Mouse (Mus musculus): Measurements from ENCODE around the gene Hormad2. TPM values are rescaled to one million over a fixed set of nuclear protein-coding genes. Genes with fewer than 3 reads are reported as not detected.

Hormad2 gene
- total RNA-seq (2015; ENCODE audit: low replicate concordance) (not detected in 2 replicates), total RNA-seq (2017; ENCODE audit: low replicate concordance) (not detected in 2 replicates)

DNA sequence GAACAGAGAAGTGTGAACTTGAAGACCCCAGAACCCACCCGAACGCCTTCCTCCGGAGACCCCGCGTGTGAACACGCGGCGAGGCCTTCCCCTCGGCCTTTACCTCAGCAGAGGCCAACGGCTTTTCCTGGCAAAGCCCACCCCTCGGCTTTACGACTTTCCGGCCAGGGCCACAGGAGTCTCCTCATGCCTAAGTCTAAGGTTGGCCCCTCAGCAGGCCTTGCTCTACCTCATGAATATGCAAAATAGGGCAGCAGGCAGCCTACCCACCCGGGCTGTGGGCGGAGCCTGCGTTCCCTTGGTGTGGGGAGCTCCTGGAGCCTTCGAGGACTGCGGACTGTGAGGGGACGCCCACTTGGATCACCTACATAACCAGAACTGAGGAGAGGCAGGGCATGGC lies at the start of gene Hormad2:
Hormad2 (minus strand) TSS at position 128 of the 400 bp plus-strand sequence.
- ATAC-seq (replicated peaks; ENCODE audit: low FRiP score, poor library complexity, severe bottlenecking): no peak

DNA sequence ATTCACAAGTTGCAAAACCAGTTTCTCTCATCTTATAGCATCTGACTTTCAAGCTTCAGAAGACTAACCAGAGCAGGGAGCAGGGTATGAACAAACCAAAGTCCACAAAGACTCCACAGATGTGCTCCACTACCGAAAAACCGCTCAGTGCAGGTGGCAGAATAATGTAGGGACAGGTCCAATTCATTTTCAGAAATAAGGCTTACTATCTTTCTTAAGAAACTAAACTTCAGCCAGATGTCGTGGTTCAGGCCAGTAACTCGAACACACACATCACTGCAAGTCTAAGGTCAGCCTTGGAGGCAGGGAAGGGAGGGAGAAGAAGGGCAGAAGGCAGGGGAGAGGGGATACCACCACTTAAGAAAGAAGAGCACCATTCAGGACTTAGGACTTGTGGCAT lies 48.3 kb upstream of the Hormad2 start:
- ATAC-seq (replicated peaks; ENCODE audit: low FRiP score, poor library complexity, severe bottlenecking): no peak

DNA sequence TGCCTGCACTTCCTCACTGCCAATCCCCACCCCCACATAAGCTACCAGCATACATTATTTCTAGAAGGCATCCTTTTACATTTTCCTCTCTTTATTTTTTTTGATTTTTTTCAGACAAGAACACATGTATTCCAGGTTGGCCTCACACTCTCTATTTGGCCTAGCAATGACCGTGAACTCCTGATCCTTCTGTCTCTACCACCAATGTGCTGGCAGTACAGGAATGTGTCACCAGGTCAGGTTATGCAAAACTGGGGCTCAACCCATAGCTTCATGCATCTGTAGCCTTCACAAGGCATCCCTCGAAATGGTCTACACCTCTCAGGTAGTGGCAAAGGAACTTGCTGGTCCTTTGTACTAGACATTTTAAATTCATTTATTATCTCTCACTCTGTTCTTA lies 47.9 kb upstream of the Hormad2 start:
- ATAC-seq (replicated peaks; ENCODE audit: low FRiP score, poor library complexity, severe bottlenecking): no peak

DNA sequence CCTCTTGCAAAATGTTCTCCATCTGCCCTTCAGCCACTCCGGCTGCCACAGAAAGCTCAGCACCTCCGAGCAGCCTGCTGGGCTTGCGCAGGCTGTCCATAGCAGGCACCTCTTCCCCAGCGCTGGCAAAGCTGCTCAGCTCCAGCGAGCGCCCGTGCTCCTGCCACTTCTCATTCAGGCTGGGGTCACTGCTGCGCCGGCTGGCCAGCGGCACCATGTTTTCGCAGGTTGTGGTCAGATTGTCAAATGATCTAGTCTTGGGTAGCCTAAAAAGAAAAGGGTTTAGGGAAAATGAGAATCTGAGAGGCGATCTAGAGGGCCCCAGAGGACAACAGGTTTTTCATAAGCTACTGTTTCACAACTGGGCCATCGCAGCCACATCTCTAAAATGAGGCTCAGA lies 47.5 kb upstream of the Hormad2 start:
- no peak for ATAC-seq (replicated peaks; ENCODE audit: low FRiP score, poor library complexity, severe bottlenecking)

DNA sequence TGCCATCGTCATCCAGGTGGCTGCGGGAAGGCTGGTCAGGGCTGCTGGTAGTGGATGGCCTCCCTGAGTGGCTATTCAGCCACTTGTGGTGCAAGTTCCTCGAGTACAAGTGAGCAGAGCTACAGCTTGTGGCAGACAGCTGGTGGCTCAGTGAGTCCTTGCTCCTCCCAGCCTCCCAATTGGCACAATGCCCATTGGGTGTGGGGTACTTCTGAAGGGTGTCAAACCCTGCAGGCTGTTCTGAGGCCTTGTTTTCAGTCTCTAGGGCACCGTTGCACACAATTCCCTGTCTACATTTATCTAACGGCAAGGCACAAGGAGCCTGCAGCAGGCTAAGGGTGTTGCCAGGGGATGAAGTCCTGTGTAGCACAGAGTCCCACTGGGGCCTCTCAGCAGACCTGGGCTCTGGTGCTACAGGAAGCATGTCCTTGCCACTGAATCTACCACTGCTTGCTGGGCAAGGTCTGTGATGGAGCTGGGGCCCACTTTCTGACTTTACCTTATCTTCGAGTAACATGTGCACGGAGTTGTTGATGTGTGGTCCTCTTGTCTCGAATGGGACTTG lies 46.6 kb upstream of the Hormad2 start:
- peak; percentile 44 for ATAC-seq (replicated peaks; ENCODE audit: low FRiP score, poor library complexity, severe bottlenecking)

DNA sequence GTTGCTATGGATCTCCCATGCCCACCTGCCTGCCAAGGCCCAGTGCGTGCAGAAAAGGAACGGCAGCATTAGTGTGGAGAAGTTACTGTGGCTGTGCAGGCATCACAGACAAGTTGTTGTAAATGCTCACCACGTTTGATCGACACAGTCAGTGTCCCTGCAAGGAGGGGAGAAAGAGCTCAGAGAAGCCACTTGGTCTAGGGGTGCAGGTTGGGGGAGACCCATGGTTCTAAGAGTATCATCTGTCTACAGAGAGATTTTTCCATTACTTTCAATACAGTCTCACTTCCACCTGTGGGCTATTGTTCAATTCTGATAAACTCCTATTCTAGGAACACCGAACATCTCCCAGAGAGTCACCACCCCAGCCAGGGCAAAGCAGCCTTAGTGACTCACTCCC lies 43.6 kb upstream of the Hormad2 start:
- no peak for ATAC-seq (replicated peaks; ENCODE audit: low FRiP score, poor library complexity, severe bottlenecking)

DNA sequence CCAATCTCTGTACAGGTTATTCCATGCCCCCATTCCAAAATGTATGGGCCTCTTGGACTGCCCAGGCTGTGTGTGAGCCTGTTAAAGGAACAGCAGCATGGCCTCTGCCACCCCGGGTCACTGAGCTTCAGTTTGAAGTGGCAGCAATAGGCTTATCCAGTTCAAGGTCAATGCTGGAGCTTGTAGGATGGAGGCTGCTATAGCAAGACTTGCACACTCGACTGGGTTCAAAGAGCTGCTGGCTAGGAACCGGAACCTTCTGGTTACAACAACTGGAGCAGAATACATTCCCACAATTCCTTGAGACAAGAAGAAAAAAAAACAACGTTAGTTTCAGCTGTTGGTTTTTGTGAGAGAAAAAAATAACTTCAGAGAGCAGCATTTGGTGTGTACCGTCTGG lies 41.7 kb upstream of the Hormad2 start:
- ATAC-seq (replicated peaks; ENCODE audit: low FRiP score, poor library complexity, severe bottlenecking): no peak

DNA sequence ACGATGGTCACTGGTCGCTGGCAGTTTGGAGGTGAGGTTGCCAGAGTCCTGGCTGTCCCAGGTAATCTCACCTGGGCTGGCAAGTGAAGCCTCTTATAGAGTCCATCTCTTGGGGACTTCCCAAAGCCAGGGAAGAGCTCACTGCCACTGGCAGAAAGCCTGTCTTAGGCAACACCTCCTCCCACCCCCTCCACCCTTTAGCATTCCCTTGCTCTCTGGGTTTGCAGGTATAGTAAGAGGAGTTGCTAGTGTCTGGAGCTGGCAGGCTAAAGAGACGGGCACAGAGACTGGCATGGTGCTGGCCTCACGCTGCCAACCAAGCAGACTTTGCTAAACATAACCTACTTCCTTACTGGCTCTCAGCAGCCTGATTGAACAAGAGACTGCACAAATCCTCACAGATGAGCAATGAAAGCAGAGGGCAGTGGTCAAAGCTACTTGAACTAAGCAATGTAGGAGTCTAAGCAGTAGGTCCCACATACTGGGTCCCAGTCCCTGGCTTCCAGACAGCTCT lies 35.3 kb upstream of the Hormad2 start:
- ATAC-seq (replicated peaks; ENCODE audit: low FRiP score, poor library complexity, severe bottlenecking): no peak

DNA sequence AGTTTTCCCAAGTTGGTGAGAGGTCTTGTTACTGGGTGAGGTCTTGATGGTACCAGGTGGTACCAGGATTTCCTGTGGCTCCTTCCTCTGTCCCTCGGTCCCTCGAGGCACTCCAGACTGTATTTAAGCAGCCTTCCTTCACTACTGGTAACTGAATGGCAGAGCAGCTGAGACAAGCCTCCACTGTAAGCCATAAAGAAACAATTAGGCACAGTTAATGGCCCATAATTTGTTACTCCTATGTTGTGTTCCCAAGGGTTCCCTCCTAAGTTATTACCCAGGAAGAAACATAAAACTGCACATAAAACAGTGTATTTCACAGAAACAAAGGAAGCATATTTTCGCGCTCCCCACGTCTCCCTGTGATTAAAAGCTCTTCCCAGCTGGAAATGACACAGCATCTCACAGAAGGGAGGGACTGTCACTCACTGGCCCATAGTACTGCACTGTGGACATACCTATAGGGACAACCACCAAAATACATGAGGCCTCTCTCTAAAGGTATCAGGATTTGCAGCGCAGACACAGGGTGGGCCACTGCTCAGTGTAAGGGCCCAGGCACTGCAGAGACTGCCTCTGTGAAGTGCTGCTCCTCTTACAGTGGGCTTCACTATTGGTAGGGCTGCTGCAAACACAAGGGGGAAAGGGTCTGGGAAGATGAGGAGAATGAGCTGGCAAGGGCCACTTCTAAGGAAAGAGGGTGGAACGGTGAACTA lies 31.7 kb upstream of the Hormad2 start:
- no peak for ATAC-seq (replicated peaks; ENCODE audit: low FRiP score, poor library complexity, severe bottlenecking)

DNA sequence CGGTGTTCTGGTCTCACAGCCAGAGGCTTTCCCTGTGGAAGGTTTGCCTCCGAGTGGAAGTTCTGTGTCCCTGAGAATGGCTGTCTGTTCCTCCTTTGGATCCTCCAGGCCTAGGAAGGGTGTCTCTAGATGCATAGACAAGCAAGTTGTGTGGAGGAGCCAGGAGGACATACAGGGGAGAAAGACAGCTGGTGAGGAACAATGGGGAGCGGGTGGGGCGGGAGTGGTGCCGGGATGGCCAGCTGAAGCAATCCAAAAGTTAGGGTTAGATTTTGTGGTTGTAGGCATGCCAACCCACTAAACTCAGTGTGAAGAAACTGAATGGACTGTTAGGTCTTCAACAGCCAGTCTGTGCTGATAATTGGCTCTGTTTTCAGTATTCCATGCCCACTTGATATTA lies 30.8 kb upstream of the Hormad2 start:
- no peak for ATAC-seq (replicated peaks; ENCODE audit: low FRiP score, poor library complexity, severe bottlenecking)

DNA sequence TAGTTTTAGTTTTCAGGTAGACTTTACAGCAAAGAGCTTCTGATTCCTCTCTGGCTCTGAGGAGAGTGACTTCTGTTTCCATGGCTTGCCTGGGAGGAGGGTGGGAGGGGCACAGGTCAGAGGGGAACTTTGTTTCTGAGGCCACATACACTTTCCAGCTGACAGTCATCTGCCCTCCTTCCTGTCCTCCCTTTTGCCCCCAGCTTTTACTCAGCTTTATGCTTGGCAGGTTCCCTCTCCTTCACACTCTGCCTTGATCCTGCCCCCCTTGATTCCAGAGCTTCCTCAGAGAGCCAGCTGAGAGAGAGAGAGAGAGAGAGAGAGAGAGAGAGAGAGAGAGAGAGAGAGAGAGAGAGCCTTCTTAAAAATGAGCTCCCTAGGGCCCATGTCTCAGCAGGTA lies 30.3 kb upstream of the Hormad2 start:
- ATAC-seq (replicated peaks; ENCODE audit: low FRiP score, poor library complexity, severe bottlenecking): no peak

DNA sequence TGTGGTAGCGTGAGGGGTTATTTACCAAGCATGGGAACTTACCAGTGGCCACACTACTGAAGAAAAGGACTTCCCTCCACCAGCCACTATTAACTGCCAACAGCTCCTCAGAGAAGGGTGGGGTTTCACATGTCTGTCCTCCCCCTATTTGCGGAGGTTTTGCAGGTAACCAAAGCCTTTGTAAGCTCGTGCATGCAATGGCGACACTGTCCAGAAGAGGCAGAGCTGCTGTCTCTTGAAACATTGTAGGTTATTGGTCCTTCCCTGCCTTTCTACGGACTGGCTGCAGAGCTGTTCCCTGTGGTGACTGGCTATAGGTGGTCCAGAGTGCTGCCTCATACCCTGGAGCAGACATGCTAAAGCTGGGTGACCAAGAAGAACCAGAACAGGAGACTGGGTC lies 28.2 kb upstream of the Hormad2 start:
- no peak for ATAC-seq (replicated peaks; ENCODE audit: low FRiP score, poor library complexity, severe bottlenecking)

DNA sequence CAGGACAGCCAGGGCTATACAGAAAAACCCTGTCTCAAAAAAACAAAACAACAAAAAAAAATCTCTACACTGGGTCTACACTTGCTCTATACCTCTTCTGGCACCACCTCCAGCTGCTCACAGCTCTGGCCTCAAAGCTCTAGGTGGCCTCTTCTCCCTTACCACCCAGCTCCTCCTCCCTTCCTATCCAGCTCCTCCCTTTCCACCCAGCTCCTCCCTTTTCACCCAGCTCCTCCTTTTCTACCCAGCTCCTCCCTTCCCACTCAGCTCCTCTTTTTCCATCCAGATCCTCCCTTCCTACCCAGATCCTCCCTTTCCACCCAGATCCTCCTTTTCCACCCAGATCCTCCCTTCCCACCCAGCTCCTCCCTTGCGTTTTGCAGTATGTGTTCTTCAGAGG lies 26.5 kb upstream of the Hormad2 start:
- no peak for ATAC-seq (replicated peaks; ENCODE audit: low FRiP score, poor library complexity, severe bottlenecking)

DNA sequence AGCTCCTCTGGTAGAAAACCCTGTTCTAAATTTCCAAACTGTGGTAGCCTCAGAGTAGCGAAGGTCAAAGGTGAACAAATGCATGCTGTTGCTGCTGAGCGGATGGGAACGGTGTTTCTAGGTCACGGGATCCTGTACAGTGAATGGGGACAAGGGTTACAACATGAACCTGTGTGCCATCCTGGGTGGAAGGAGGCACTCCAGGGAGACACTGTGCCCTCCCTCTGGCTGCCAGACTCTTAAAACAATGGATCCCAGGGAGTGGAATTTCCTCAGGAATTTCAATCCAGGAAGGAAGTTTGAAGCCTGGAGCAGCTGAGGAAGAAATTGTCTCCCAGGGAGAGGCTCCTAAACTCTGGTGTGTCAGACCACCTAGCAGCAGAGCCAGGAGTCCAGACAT lies 25.3 kb upstream of the Hormad2 start:
- ATAC-seq (replicated peaks; ENCODE audit: low FRiP score, poor library complexity, severe bottlenecking): no peak

DNA sequence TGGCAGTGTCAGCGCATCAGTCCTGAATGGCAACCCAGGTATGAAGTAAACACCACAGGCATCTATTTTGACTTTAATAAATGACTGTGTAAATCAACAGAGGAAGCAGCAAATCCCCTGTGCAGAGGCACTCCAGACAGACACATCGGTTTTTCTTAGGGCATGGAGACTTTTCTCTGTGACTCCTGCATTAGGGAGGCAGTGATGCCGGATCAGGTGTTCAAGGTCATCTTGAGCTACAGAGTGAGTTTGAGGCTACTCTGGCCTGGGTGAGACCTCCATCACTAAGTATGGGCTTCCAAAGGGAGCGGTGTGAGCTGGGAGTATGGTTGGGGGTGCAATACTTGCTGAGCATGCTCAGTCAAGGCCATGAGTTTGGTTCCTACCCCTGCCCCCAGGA lies 23.7 kb upstream of the Hormad2 start:
- no peak for ATAC-seq (replicated peaks; ENCODE audit: low FRiP score, poor library complexity, severe bottlenecking)

DNA sequence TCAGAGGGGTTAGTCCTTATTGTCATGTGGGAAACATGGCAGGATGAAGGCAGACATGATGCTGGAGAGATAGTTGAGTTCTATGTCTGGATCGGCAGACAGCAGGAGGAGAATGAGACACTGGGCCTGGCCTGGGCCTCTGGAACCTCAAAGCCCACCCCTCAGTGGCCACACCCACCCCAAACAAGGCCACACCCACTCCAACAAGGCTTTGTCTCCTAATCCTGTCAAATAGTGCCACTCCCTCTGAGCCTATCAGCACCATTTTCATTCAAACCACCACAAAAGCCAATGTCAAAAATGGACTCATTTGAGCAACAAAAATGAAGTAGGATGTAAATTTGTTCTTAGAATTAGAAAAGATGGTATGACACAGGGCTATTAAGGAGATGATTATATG lies 23.3 kb upstream of the Hormad2 start:
- no peak for ATAC-seq (replicated peaks; ENCODE audit: low FRiP score, poor library complexity, severe bottlenecking)

DNA sequence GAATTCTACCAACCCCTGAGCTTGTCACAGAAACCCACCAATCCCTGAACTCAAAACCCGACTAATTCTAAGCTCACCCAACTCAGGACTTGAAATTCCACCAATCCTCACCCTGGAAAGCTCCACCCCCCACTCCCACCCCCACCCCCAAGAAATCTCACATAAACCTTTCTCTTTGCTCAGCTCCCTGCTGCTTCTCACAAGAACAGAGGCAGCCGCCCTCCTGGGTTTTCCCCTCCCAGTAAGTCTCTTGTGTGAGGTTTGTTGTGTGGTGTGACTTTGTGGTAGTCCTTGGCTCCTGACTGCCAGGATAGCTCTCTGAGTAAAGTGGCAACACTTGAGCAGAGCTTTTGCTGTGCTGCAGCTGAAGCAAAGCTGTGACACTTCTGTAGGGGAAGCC lies 22.0 kb upstream of the Hormad2 start:
- ATAC-seq (replicated peaks; ENCODE audit: low FRiP score, poor library complexity, severe bottlenecking): no peak

DNA sequence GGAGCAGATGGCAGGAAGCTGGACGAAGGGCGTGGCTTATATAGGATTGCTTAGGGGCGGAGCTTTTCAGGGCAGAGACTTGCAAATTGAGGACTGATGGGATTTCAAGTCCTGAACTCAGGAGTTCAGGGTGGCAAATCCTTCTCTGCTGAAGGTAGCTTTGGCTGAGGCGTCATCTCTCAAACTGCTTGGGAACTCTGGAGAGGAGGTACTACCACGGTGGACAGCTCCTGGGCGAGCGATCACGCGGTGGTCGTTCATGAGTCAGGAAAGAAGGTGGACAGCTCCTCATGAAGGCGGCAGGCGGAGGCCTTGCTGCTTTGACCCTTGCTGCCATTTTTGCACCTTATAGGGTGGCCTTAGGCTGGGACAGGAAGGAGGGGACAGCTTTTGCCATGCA lies 20.2 kb upstream of the Hormad2 start:
- ATAC-seq (replicated peaks; ENCODE audit: low FRiP score, poor library complexity, severe bottlenecking): no peak

DNA sequence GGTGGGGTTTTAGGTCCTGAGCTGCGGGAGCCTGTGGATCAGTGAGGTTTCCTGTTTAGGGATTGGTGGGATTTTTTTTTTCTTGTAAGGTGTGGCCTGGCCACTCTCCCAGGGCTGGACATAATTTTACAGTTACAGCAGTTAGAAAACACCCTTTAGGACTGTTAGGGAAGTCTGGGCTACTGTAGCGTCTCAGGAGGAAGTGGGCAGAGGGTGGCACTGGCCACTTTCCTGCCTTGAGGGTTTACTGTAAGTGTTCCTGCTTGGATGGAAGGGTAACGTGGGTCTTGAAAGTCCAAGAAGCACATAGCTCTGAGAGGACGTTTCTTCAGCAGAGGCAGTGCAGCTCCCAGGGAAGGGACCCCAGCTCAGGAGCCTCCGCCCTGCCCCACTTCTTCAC lies 19.7 kb upstream of the Hormad2 start:
- no peak for ATAC-seq (replicated peaks; ENCODE audit: low FRiP score, poor library complexity, severe bottlenecking)

DNA sequence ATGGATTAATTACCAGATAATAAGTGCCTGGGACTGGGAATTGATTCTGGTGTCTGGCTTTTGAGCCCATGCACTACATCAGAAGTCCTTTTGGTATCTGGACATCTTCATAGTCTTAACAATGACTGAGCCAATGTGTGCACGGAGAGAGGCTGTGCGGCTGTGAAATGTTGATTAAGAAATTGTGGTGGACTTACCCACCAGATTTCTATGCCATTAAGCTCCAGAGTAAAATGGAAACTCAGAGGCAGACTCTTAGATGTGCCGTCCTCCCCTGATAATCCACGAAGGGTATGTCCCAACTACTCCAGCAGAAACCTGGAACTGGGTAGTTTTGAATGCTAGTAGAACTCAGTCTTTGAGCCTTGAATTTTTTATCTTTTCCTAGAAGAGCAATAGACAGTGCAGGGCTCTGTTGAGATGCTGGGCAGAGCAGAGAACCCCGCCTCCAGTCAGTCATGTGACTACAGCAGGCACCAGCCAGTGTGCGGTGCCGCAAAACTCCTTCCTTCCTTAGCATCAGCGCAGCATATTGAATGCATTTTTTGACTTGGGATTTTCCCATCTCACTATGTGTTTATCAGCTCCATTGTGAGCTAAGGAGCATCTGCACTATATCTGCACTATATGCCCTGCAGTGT lies 14.1 kb upstream of the Hormad2 start:
- no peak for ATAC-seq (replicated peaks; ENCODE audit: low FRiP score, poor library complexity, severe bottlenecking)

DNA sequence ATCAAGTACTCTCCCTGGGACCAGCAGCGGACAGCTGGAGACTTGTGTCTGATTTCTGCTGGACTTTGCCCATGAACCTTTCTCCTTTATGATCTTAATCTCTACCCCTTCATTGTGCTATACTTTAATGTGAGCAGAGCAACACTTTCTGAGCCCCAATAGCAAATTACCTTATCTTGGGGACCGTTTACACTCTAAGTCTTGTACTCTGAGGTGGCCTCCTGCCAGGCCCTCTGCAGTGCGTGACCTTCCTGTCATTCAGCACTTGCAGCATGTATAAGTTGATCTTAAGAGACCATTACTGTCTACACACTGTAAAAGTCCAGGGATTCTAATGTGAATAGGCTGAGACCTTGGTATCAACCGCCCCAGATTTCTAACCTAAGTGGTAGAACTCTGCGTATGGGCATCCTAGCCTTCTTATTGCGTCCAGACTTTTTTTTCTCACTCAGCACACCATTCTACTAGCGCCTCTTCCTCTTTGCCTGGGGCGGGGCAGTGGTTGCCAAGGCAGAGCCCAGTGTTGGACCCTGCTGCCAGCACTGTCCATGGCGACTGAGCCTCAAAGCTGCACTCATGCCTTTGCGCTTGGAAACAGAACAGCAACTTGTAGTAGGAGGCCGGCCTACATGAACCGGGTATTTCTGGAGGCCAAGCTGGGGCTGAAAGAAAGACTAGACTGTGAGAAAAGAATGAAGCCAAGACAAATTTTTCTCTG lies 11.7 kb upstream of the Hormad2 start:
- no peak for ATAC-seq (replicated peaks; ENCODE audit: low FRiP score, poor library complexity, severe bottlenecking)

All from erythroblast, adult 5-6 weeks (primary cell).